Mouse (Mus musculus) brain, adult 2 months (tissue): Measurements from ENCODE around the gene Hoxd8.

Experiments used
- DNase-seq: peaks from one replicate; pipeline ENCODE4 v3.0.0; 2011; ENCODE audit warnings: low read depth, low spot score

Gene Hoxd8

DNA sequence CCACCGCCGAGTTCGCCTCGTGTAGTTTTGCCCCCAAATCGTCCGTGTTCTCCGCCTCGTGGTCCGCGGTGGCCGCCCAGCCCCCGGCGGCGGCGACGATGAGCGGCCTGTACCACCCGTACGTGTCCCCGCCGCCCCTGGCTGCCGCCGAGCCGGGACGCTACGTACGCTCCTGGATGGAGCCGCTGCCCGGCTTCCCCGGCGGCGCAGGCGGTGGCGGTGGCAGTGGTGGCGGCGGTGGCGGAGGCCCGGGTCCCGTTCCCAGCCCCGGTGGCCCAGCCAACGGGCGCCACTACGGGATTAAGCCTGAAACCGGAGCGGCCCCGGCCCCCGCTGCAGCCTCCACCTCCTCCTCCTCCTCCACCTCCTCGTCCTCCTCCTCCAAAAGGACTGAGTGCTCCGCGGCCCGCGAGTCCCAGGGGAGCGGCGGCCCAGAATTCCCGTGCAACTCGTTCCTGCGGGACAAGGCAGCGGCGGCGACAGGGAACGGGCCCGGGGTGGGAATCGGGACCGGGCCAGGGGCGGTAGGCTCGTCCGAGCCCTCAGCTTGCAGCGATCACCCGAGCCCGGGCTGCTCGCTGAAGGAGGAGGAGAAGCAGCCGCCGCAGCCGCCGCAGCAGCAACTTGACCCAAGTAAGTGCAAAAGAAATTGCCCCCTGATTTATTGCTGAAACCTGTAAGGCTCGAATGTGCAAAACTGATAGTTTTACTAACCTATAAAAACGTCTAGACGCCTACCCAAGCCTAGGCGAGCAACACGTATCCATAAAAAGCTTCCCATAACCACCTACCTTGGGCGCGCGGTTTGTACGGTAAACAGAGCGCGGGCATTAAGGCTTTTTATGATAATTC, 6.0 kb upstream of the Hoxd8 start:
- no peak for DNase-seq

DNA sequence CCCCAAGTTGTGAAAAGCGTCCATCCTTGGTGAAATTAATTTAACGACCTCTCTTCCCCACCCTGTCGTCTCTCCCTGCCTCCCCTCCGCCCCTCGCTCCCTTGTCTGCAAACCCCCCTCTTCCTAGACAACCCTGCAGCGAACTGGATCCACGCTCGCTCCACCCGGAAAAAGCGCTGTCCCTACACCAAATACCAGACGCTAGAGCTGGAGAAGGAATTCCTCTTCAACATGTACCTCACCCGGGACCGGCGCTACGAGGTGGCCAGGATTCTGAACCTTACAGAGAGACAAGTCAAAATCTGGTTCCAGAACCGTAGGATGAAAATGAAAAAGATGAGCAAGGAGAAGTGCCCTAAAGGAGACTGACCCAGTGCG, 5.4 kb upstream of the Hoxd8 start:
- no peak for DNase-seq

DNA sequence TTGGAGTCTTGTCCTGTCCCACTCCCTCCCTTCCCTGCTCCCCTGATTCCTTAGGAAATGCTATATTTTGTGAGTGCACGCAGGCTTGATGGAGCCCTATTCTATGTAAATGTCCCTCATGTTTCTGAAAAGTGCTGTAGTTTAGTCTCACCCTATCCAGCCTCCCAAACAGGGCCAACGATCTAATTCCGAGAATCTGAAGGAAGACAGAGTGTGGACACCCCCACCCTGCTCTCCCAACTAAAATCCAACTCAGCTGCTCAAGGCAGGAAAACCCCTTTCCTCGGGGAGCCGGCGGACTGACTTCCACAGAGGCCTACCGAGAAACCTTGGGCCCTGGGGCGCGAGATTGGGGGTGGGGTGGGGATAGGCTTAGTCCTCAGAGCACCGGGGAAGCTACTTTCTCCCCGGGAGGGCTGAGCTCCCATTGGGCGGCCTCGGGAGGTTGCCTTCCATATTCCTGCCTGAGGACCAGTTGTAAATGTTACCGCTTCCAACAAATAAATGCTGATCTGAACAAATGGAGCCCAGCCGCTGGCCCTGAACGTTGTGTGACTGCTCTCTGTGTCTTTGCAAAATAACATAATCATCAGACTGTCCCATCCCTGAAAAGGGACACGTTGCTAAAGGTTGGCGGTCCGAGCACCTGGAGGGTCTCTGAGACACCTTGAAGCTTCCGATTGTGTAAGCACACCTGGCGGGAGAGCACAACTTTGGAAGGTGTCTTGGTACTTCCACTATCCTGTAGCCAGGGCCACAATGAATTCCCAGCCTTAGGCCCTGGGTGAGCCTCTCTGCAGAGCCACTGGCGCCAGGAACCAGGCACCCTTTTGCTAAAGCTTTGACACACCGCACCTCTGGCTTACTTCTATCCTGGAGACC, 4.5 kb upstream of the Hoxd8 start:
- DNase-seq = no peak

DNA sequence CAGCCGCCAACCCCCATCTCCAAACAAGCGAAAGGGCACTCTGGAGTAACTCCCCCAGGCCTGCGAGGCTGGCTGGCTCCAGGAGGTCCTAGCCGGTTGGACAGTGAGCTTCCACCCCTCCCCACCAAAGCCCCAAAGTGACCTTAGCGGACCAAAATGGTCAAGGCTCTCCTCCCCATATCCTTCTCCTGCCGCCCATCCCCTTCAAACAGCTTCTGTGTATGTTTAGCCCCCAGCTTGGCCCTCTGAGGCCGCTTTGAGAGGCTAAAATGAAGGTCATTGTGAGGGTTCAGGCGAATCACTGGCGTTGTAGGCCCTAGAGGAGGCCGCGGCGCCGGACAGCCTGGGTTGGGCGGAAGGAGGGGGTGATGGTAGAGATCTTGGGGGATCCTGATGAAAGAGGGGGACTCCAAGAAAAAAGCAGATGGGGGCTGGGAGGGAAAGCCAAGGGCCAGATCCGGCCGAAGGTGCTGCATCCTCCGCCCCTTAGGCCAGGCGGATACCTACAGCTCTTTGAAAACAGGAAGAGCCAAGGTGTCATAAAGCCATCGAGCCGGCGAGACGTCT, 3.8 kb upstream of the Hoxd8 start:
- no peak for DNase-seq

DNA sequence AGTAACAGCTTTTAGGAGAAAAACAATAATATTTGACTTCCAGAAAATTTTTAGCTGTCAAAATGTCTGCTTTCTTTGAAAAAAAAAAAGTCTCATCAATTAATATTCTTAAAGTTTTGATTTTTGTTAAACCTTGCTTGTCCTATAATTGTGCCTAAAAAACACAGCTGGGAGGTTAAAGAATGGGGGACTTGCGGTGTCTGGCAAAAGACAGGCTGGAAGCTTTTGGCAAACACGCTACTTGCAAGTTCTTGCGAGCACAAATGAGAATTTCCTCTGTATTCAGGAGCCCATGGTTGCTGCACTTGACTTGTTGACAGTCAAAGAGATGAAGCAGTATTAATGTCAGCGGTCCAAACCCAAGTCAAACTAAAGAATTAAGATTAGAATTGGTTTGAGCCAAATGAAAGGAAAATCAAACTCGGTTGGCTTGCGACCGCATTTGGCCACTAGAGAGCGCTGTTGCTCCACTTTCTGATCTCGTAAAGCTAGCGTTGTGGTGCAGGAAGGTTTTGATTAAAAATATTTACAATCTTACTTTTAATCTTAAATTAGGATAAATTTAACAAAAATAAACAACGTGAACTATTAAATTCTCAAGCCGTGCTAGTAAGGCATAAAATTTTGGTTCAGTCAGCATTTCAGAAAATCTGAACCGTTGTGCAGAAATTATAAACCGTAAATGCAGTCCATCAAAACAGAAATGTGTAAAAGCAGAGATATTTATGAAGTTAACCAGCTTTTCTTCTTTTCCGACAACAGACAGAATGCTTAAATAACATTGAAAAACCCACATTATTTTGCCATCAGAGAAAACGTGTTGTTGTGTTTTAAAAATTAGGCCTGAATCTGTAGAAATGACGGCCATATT, 2.2 kb upstream of the Hoxd8 start:
- peak; percentile 80 for DNase-seq

DNA sequence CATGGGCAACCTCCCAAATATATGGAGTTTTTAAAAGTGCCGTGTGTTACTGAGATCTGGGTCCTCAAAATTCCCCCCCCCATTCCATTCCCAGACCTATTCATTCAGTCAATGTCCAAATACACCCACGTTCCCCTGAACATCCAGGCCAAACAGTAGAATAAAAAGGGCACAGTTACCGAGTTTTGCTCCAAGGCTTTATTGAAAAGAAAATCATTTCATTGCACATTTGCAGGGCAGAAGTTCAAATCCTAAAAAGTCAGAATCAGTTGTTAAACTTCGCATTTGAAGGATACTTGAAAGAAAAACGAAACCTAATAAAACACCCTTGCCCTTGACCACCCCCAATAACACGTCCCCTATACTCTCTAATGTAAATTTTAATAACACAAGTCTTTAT, 1.6 kb upstream of the Hoxd8 start:
- DNase-seq = no peak

DNA sequence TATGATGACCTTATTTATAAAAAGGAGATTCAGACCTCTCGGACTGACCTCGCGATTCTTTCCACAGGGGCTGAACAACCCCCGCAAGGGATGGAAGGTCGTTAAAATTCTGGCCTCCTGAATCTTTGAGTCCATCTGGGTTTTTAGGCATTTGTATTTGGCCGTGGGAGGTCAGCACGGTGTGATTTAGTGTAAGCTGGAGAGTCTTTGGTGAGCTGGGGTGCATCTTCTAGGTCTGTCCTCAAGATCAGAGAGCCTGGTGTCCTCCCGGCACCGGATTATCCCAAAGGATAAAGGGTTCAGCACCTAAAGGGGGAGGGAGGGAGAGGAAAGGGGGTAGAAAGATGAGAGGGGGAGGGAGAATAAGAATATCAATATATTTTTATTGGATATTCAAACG, 1.1 kb upstream of the Hoxd8 start:
- no peak for DNase-seq

DNA sequence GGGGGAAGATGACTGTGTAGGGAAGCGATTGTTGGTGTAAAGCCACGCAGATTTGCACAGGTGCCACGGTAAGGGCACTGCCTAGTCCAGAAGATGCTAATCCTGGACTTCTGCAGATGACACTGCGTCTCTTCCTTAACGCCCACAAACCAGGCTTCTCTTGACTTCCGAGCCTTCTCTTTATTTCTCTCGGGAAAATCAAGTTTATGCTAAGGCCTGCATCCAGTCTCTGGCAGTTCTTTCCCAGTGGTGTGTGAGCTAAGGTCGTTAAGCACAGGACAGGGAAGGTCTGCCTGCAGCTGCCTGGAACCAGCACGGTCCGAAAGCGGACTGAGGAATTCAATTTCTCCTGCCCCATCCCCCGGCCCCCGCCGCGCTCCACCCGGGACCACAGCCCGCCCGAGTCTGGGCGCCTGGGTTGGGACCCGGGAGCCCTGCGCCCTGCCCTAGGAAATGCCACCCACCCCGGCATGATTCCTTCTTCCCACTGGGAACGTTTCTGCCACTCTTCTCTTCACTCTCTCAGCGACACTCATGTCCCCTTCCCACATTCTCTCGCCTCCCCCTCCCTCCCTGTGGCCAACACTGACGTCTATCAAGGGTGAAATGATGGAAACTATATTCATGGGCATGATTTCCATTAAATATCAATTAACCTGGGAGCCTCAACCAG, 559 bp upstream of the Hoxd8 start:
- no peak for DNase-seq

DNA sequence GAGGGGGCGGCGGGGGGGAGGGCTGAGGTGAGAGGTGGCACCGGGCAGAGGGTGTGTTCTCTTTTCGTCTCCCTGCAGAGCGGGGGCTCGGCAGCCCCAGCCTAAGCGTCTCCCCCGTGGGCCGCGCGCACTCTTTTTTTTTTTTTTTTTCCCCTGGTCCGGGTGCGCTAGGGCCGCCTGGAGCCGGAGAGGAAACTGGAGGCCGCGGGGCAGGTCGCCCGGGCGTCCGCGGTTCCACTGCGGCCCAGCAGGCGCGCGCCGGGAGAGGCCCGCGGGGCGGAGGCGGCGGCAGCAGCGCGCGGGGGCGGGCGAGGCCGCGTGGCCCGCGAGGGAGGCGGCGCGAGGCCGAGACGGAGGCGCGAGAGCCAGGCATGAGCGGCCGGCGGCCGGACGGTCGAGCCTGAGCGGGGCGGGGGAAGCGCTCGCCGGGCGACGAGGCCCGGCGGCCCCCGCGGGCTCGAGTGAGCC, 618 bp downstream of the Hoxd8 start:
- DNase-seq = no peak

DNA sequence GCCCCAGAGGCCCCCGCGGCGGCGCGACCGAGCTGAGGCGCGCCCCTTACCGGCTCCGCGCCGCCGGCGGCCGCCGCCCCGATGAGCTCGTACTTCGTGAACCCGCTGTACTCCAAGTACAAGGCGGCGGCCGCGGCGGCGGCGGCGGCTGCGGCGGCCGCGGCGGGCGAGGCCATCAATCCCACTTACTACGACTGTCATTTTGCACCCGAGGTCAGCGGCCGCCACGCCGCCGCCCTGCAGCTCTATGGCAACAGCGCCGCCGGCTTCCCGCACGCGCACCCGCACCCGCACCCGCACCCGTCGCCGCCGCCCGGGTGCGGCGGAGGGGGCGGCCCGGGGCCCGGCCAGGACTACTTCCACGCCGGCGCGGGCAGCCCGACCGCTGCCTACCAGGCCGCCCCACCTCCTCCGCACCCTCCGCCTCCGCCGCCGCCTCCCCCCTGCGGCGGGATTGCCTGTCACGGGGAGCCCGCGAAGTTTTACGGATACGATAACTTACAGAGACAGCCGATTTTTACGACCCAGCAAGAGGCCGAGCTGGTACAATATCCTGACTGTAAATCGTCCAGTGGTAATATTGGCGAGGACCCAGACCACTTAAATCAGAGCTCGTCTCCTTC, 1.2 kb downstream of the Hoxd8 start:
- DNase-seq = no peak

DNA sequence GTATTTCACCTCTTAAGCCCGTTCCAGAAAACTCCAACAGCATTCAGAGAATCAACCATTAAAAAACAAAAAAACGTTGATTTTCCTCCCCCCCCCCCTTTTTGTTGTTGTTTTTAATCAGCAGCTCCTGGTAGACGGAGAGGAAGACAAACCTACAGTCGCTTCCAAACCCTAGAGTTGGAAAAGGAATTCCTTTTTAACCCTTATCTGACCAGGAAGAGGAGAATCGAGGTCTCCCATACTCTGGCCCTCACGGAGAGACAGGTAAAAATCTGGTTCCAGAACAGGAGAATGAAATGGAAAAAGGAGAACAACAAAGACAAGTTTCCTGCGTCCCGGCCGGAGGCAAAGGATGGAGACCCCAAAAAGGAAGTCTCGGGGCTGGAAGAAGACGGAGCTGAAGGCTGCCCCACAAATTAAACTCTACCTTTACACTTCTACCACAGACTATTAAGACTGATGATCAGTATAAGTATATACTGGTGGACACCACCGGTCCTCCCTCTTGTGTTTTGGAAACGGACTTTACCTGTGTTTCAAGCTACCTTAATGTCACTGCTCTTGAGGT, 2.1 kb downstream of the Hoxd8 start:
- DNase-seq = no peak

DNA sequence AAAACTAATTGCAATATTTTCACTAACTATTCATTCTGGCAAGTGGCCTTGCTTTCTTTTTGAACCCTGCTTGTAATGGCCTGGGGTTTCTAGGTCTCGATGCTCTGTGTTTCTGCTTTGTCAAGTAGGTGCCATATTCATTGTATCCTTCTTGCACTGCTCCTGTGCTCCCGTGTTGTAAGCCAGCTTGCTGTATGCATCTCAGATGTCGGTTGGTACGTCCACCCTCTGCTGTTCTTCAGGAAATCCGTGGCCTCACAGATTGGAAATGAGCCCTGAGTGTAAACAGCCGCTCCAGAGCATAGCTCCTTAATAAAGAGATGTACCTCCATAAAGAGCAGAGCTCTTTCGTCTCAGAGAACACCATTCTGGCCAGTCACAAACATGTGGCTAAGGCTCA, 3.2 kb downstream of the Hoxd8 start:
- no peak for DNase-seq

DNA sequence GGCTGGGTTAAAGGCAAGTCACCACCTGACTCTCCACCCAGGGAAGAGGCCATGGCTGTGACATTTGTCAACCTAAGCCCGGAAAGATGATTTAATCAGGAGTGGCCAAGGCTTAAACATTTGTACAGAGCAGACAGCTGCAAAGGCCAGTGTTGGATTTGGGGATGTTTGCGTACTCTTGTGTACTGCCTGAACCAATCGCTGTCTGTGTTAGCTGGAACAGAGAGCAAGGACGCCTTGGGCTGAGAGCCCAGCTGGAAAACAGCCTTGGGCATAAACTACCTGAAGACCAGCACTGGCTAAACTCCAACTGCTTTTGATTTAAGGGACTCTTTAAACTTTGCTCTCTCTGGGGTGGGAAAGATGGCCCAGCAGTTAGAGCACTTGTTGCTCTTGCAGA, 4.3 kb downstream of the Hoxd8 start:
- DNase-seq = no peak

DNA sequence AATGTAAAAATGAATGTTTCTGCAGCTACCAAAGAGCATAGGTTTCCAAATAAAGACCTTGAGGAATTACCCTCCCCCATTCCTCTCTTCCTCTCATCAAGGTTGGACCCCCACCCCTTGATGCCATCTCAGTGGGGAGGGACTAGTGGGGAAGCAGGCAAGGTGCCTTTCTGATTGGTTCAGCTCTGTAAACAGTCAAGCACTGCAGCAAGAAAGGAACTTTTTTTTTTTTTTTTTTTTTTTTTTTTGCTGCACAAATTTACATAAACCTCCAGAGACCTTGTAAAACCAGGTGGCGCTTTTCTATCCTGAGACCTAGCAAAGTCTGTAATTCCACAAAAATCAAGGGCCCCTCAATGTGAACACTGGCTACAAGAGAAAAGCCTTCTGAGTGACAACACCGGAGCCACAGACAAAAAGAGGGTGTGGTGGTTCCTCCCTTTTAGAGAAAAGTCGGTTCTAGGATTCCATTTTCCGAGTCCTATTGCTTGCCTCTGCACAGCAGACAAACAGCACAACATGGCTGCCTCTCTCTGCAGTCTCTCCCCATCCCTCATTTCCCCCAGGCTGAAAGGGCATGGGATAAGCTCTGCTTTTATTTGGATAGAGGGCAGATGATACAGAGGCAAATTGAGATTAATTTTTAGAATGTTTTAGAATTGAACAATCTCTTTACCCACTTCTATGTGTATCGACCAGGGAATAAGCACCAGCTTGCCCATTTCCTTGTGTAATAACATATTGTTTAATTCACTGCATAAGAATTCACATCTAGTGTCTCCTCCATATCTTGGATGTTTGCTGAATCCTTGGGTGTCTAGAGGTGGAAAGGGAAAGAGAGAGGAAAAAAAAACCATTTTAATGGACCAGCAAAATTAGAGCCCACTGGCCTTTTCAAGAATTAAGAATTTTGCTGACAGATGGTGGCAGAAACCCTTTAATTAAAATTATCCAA, 5.3 kb downstream of the Hoxd8 start:
- DNase-seq = no peak

DNA sequence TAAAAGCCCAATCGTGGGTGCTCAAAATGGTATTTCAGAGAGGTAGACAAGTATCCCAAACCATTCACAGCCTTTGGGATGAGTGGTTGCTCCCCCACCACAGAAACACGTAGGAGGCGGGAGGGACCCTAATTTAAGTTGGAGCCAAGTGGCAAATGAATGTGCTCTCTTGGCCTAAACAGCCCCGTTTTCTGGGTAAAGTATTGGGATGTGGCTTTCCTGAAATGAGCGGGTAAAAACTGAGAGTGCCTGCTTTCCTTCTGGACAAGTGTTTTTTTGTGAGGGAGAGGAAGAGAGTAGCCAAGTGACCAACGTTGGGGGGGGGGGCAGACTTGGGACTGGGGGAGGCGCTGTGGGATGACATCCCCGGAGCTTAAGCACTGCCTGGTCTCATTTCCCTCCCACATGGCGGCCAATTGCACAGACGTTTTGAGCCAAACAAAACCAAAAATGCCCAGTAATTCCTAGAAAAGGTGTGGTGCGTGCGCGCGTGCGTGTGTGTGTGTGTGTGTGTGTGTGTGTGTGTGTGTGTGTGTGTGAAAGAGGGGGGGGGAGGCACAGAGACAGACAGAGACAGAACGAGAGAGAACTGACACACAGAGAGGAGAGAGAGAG, 6.6 kb downstream of the Hoxd8 start:
- DNase-seq = no peak

DNA sequence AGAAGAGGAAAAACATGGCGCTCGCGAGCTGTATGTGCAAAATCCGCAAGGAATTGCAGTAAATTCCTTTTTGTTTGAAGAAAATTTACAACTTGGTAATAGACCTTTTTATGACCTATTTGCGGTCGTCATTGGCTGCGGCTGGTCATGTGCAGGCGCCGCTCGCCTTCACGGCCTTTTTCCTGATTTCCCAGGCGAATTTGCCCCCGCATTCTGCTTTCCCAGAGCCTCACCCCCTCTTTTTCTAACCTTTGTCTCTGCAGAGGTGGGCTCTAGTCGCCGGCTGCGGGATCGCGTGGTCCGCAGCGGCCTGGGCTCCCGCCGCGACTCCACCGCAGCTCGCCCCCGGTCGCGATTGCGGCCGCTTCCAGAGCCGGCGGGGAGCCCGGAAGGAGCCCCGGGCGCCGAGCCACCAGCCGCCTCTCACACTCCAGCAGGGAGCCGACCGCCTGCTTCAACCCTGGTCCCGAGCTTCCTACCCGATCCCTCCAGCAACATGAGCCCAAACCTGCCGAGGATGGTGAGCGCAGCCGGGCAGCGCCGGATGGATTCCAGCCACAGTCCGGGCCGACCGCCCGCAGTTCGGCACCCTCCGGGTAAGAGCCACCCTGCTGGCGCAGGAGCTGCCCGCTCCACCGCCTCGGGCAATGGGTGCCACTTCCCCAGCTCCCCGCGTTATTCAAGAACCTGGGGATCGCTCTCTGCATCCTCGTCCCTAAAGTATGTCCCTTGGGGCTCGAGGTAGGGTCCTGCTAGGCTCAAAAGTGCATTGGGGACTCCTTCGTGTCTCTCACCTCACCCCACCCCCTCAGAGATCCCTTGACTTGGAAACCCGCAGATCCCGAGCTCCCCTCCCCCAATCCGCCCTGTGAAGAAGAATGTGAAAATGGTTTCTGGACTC, 7.6 kb downstream of the Hoxd8 start, which contains the start of the genes Hoxd3 and Hoxd4:
Hoxd3 (plus strand) TSS at position 207 of the 901 bp plus-strand sequence.
Hoxd4 (plus strand) TSS at position 209 of the 901 bp plus-strand sequence.
- DNase-seq = no peak
